Mouse (Mus musculus): ENCODE data around the gene Cacna1c.

The Cacna1c gene

DNA sequence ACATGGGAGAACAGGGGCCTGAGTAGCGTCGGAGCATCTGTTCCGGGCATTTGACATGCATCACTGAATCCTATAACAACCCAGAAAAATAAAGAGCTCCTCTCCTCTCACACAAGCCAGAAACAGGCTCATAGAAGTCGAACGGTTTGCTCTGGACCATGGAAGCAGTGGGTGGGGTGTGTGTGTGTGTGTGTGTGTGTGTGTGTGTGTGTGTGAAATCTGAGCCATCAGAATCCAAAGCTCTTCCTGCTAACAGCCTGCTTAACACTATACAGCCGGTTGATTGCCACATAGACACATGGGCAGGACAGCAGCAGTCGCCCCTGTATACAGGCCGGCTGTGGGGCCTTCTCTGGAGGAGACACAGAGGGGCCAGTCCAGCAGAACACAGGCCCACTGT, 368.7 kb downstream of the Cacna1c start:
- in situ Hi-C loops (cut with MboI; ENCODE audit: low sequenced_read_pairs) = no loop called here

DNA sequence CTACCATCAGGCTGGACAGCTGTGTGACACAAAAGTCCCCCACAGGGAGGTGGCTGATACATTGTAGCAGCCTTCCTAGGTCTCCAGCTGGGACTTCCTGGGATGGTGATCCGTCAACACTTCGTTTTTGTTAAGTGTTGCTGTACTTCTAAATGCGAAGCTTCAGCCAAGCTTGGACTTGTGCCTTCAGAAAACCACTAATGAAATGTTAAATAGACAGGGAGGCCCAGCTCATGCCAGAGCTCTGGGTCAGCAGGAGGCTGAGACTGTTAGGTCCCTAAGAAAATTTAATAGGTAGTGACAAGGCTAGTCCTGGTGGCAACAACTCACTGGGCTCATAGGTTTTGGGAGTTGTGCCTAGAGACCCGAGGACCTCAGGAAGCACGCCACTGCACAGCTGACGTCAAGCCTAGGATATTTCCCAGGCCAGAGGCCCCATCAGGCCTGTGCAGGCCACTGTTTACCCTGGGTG, 370.8 kb downstream of the Cacna1c start:
- in situ Hi-C loops (cut with MboI; ENCODE audit: low sequenced_read_pairs) = no loop called here

DNA sequence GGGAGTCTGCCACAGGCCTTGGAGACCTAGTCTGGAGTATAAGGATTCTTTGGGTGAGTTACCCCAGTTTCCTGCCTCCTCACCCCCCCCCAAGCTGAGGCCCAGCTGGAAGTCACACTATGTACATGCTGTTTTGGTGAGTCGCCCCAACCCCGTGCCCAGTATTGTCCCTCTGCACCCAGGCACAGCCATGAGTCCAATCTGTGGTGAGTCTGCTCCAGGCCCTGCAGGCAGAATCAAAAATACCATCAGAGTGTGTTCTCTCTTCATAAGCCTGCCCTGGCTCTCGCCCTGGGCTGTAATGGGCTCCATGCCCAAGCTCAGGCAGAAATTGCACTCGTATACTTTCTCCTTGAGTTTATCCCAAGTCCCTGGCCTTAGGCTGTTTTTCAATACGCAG, 374.7 kb downstream of the Cacna1c start:
- in situ Hi-C loops (cut with MboI; ENCODE audit: low sequenced_read_pairs) = no loop called here

DNA sequence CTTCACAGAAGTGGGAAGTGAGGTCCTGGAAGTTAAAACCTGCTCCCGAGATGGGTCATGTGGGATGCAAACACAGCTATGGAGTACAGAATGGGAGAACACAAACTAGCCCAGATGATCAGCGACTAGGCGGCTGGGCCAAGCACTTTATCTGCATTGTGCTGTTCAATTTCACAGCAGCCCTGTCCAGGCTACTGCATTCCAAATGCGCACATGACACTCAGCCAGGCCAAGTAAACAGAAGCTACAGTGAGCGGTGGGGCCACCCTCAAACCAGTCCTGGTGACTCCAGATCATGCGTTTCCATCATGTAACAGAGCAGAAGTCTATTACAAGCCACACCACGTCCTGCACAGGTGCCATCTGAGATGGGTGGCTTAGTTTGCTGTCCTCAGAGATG, 376.6 kb downstream of the Cacna1c start:
- in situ Hi-C loops (cut with MboI; ENCODE audit: low sequenced_read_pairs) = no loop called here

DNA sequence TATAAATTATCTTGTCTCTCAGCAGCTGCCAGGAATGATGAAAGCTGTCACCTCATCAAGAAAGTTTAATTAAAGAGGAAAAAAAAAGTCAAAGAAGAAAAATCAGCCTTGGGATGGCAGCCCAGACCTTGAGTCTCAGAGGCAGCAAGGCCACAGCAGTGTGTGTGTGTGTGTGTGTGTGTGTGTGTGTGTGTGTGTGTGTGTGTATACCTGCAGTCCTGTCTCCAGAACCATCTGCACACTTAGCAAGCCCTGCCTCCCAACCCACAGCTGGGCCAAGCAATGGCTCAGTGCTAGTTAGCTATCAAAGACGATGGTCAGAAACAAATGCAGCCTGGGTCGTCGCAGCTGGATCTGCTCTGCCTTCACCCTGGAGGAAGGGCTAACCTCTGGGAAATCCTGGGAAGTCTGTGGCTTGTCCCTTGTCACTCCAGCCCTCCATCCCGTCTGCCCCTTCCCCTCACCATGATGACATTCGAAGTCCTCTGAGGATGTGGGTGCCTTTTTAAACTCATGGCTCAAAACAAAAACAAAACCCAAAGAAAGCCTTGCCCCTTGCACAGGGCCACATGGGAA, 378.2 kb downstream of the Cacna1c start:
- in situ Hi-C loops (cut with MboI; ENCODE audit: low sequenced_read_pairs) = no loop called here

DNA sequence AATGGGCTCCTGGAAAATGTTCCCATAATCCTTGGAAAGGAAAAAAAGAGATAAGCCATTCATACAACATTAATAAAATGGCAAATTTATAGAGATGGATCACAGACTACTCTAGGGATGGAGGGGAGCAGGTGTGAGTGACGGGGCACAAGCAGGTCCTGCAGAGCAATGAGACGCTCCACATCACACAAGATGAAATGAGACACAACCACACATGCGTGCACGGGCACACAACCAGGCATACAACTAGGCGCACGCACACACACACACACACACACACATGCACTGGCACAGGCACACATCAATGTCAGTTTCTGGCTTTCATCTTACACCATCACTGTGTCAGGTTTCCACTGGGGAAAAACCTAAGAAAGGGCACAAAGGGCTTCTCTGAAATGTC, 380.0 kb downstream of the Cacna1c start:
- in situ Hi-C loops (cut with MboI; ENCODE audit: low sequenced_read_pairs) = no loop called here

DNA sequence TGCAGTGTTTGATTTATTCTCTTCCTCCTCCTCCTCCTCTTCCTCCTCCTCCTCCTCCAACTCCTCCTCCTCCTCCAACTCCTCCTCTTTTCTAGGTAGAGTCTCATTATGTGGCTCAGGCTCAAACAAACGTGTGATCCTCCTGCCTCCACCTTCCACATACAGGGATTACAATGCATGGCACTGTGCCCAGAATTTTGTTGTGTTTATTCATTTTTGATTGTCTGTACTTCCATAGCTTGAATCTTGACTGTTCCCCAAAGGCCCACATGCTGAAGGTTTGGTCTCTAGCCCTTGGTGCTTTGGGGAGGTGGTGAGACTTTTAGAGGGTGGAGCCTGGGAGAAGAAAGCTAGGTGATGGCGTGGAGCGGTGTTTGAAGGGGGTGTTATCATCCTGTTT, 383.7 kb downstream of the Cacna1c start:
- in situ Hi-C loops (cut with MboI; ENCODE audit: low sequenced_read_pairs) = no loop called here

DNA sequence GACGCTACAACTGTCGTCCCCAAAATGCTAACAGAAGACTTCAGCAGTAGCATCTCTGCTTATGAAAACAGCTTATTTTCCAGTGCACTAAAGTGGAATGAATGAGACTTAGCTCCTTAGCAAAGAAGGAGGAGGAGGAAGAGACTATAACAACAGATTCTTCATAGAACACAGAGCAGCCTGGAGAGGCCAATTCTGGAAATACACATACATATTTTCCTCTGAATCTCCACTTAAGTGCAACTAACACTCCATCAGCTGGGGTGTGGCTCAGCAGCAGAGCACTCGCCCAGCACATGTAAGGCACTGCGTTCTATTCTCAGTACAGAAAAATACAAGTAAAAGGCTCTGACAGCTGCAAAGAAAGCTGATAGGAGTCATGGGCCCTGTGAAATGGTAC, 384.2 kb downstream of the Cacna1c start:
- in situ Hi-C loops (cut with MboI; ENCODE audit: low sequenced_read_pairs) = no loop called here

DNA sequence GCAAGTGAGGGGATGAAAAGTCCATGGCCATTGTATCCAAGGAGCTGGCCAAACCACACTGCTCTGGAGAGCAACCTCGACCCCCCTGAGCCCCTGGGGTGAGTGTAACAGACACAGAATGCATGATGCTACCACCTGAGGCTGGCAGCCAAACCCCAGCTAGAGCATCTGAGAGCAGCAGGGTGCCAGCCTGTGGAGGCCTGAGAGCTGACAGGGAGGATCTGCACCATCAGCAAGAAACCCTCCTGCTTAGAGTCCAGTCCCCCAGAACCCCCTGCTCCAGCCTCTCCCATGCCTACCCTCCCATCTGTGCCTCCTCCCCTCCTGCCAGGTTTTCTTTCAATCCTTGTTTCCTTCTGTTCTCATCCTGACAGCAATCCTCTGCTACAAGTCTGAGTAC, 385.4 kb downstream of the Cacna1c start:
- in situ Hi-C loops (cut with MboI; ENCODE audit: low sequenced_read_pairs) = no loop called here

DNA sequence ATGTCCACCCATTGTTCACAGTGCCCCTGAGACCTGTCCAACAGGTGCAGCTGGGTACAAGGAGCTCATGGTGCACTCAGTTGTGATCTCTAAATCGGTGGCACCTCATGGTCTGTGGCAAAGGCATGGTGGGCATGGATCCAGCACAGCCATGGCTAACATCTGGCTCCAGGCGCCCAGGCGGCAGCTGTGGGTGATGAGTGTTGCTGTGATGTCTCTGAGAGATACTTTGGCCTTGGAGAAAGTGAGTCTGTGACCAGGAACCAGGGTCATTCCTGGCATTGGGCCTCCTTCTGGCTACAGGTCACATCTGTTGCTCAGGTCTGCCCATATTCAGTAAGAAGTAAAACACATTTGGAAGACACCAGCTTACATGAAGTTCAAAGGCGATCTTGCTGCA, 391.1 kb downstream of the Cacna1c start:
- in situ Hi-C loops (cut with MboI; ENCODE audit: low sequenced_read_pairs) = no loop called here

DNA sequence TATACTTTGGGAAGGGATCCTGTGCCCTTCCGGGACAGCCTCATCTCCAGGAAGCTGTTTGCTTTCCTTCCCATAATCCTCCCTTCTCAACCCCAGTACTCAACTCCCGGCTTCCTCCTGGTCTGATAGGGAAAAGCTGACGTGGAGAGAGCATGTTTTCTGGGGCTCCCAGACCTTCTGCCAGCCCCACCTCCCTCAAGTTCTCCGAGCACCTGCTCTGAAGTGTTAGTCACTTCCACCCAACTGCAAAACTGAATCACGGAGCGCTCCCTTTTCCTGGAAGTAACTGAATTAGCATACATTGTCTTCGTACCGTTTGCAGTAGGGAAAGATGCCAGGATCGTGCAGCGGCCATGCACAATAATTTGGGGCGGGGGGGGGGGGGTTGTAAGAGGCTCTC, 393.9 kb downstream of the Cacna1c start:
- in situ Hi-C loops (cut with MboI; ENCODE audit: low sequenced_read_pairs) = no loop called here

DNA sequence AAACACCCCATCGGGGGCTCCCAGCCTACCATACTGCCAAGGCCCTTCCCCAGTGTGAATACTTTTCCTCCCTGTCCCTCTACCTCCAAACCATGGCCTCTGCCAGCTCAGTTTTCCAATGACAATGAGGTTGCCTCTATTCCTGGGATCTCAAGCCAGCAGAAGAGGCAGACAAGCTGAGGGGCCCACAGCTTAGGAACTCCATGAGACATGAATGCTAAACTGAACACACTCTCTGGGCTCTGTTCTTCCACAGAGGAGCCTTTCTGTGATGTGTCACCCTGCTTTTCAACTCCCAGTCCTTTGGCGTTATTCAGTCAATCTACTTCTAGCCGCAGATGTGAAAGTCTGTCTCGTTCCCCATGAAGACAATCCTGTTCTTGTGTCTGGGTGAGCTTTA, 399.8 kb downstream of the Cacna1c start:
- in situ Hi-C loops (cut with MboI; ENCODE audit: low sequenced_read_pairs) = no loop called here

DNA sequence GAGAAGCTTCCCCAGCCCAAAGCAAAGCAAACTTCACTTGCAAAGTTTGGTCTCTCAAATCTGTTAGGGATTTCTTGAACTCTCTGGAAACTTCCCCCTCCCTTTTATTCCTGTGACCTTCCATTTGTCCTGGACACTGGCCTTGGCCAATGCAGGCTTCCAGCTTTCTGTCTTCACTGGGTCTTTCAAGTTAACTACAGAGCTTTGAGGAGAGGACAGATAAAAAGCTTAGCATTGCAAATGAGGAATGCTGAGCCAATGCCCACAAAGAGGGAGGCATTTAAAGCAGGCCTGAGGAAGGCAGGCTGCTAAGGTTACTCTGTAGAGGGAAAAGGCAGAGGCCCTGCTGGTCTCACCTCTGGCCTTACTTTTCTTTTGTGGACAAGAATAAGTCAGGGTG, 400.5 kb downstream of the Cacna1c start:
- in situ Hi-C loops (cut with MboI; ENCODE audit: low sequenced_read_pairs) = no loop called here

DNA sequence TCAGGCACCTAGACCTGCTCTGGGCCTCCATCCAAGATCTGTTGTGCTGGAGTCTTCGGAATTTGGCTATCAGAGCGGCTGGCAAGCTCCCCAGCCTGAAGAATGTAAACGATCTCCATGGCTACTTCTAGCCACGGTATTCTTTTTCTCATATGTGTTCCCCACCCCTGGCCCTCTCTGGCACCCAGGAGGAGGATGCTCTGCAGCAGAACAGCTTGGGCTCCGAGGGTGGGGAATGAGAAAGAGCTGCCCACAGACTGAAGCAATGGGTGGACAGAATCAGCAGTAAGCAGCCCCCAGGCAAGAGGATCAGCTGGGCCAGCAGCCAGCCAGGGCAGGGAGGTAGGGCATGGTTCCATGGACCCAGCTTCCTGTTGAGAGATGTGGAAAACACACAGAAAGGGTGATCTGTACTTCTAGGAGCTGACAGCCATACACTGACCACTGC, 404.3 kb downstream of the Cacna1c start:
- in situ Hi-C loops (cut with MboI; ENCODE audit: low sequenced_read_pairs) = no loop called here

DNA sequence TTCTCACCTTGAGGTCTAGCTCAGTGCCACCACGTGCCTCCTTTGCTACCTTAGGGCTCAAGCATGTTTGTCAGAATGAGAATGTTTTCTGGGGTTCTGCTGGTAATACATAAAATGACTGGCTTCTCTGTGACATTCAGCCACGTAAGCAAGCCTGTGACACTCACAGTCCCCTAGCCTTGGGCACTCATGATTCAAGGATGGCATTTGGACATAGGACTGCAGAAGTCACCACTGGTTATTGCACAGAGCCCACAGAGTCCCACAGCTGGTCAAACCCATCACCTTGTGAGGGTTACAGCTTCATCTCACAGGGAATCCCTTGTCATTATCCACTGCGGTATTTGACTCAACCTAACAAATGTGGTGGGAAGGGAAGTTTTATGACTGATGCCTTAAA, 408.3 kb downstream of the Cacna1c start:
- in situ Hi-C loops (cut with MboI; ENCODE audit: low sequenced_read_pairs) = no loop called here

DNA sequence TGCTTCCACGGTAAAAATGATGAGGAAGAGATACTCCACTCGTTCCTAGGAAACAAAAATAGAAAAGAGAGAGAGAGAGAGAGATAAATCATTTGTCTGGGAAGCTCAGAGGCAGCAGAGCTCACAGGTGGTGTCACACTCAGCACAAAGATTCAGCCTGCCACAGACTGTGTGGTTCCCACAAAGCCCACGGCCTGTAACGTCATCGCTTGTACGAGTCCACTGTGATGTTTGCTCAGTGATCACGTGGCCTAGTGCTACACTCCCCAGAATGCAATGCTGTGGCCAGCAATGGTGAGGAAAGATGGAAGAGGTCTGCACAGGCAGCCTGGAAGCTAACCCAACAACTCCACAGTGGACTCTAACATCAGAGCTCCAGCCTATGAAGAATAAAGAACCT, 415.9 kb downstream of the Cacna1c start:
- in situ Hi-C loops (cut with MboI; ENCODE audit: low sequenced_read_pairs) = no loop called here

DNA sequence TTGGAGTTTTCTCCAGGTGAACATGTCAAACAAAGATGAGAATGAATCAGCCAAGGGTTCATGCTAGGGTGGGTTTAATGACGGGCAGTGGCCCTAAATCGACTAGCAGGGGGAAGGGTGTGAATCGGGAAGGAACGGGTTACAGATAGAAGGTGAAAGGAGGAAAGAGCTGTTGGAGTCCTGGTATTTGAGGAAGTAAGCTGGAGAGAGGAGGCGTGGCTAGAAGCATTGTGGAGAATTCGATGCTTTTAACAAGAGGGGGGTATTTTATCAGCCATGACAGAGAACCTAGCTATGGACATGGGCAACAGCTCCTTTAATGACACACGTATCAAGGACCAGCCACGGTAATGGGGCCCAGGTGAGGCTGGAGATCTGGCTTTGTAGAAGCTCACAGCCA, 417.0 kb downstream of the Cacna1c start:
- in situ Hi-C loops (cut with MboI; ENCODE audit: low sequenced_read_pairs) = no loop called here

DNA sequence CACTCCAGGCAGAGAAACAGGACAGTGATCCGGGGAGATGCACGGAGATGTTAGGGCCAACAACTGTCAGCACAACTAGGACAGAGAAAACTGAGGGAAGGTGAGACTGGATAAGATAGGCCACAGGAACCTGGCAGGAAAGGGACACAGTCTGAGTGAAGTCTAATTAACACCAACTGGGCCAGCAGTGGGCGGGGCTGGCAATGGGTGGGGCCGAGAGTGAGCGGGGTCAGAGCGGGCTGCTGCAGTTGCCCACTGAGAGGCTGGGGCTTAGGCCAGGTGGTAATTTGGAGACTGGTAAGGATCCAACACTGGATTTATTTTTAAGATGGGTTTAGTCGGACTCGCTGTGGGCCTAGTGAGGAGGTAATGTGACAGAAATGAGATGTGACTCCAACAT, 418.8 kb downstream of the Cacna1c start:
- in situ Hi-C loops (cut with MboI; ENCODE audit: low sequenced_read_pairs) = no loop called here

DNA sequence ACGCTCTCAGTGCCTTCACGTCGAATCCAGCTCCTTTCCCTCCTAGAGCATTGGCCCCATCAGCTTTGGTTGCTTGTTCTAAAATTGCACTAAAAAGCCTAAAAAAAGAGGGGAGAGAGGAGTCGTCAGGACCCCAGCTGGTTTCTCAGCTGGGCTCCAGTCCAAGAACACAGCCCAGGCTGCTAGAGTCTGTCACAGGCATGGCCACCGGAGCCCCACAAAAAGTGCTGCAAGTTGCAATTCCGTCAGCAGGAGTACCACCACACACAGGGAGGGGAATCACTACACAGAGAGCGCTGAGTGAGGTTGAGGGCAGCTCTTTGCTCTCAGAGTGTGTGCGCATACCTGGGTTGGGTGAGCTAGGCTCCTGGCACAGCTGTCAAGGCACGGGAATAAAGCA, 419.8 kb downstream of the Cacna1c start:
- in situ Hi-C loops (cut with MboI; ENCODE audit: low sequenced_read_pairs) = no loop called here

DNA sequence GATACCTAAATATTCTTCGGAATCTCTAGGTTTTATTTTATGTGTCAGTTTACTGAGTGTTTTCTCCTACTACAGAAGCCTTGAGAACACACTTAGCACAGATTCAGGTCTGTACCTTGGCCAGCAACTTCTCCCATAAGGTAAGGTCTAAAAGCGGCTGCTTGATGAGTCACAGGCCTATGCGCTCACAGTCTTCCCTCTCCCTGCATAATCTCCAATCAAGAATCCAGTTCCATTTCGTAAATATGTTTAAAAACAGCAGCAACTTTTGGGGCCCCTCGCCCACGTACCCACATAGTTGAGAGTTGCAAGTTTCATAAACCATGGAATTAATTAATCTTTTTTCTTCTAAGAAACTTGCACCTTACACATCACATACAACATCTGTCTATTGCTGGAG, 423.6 kb downstream of the Cacna1c start:
- in situ Hi-C loops (cut with MboI; ENCODE audit: low sequenced_read_pairs) = no loop called here

DNA sequence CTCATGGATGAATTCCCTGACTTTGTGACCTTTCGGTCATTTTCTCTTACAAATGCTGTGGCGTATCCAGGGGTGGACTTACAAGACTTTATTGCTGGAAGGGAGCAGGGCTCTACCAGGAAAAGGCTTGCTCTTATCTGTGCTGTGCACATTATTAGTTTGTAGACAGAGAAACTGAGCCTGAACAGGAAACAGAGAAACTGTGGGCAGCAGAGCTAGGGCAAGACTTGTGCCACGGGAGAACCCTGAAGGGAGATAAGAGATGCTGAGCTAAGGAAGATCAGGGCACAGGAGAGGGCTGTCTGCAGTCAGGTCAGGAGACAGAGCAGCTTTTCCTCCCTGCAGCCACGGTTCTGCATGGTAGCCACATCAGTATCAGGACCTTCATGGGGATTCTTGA, 425.1 kb downstream of the Cacna1c start:
- in situ Hi-C loops (cut with MboI; ENCODE audit: low sequenced_read_pairs) = no loop called here

DNA sequence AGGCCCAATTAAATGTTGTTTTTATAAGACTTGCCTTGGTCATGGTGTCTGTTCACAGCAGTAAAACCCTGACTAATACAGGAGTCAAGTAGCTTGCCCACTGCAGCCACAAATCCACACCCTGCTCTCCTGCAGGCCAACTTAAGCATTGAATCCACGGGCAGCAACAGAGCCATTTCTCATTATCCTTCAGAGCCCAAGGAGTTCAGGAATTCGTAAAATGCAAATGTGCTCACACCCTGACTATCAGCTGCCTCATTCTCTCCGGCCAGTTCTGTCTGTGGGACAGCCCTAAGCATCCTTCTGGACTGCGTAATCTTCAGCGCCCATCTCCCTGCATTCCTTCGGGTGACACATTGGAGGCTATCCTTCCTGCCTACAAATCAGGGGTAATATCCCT, 425.8 kb downstream of the Cacna1c start:
- in situ Hi-C loops (cut with MboI; ENCODE audit: low sequenced_read_pairs) = no loop called here

DNA sequence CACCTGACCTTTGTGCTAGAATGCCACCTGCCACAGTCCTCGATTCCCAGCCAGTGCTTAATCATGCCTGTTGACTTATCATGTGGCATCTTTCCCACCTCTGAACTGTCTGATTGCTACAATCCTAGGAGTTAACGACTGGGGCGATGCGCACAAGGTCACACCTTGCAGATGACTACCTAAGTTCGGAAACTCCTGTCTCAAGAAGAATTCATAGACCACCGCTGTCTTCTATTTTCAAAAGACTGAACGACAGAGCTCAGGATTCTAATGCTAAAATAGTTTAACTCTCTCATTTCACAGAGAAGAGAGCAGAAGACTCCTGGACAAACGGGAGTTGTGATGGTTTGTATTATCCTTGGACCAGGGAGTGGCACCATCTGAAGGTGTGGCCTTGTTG, 426.4 kb downstream of the Cacna1c start:
- in situ Hi-C loops (cut with MboI; ENCODE audit: low sequenced_read_pairs) = no loop called here

DNA sequence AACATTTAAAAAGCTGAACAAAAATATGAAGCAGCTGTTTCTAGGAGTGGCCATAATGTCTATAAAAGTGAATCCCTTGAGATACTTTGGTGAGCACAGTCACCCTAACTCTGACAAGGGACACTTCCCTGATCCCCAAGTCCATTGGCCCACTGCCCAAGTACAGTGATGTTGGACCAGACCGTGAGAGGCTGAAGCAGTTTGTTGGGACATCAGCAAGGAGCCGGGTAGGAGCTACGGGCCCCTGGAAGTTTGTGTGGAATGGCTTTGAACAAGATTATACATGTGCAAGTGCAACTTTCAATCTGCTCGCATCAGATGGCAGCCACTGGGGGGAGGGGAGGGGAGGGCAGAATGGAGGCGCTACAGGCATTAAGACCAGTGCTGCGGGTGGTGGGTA, 428.5 kb downstream of the Cacna1c start:
- in situ Hi-C loops (cut with MboI; ENCODE audit: low sequenced_read_pairs) = no loop called here
